Mouse (Mus musculus) CD8-positive naive resting alpha-beta T cell, adult 2 months (primary cell): Measurements from ENCODE around the gene Sv2a.
"Not testable (repeated sequence)": the region's sequence is repeated elsewhere in the genome, so short reads cannot be mapped to it uniquely, and the experiment has no call there.

ENCODE experiments used
- DNase-seq, 2 experiments: peaks; one replicate each; pipeline ENCODE4 v3.0.0; 2022; ENCODE audit warnings: low read depth in 2 of 2, low spot score in 2 of 2

Sv2a gene

GRCm38 (mm10) chr3:96173185-96173584, 7.8 kb upstream of the Sv2a start:
- DNase-seq: no peak

- DNase-seq: not testable (repeated sequence)
Observed at GRCm38 (mm10) chr3:96174042-96174441, 6.9 kb upstream of the Sv2a start.

GRCm38 (mm10) chr3:96175251-96175650, 5.7 kb upstream of the Sv2a start:
- no peak for DNase-seq

GRCm38 (mm10) chr3:96178427-96178826, 2.5 kb upstream of the Sv2a start:
- DNase-seq: no peak

GRCm38 (mm10) chr3:96178902-96179301, 2.0 kb upstream of the Sv2a start:
- no peak for DNase-seq

GRCm38 (mm10) chr3:96179531-96179930, 1.4 kb upstream of the Sv2a start:
- DNase-seq: no peak

GRCm38 (mm10) chr3:96181510-96182381, 795 bp downstream of the Sv2a start:
- DNase-seq: no peak

- DNase-seq: no peak
Observed at GRCm38 (mm10) chr3:96182382-96182776, 1.4 kb downstream of the Sv2a start.

GRCm38 (mm10) chr3:96192977-96193376, 12.0 kb downstream of the Sv2a start:
- DNase-seq: no peak

GRCm38 (mm10) chr3:96194966-96195365, 14.0 kb downstream of the Sv2a start:
- peak in 1 of 2 experiments; percentile 24 for DNase-seq

- DNase-seq: no peak
Observed at GRCm38 (mm10) chr3:96195616-96196313, 14.8 kb downstream of the Sv2a start.

- DNase-seq: no peak
Observed at GRCm38 (mm10) chr3:96196437-96197128, 15.6 kb downstream of the Sv2a start.

GRCm38 (mm10) chr3:96197129-96197749, 16.3 kb downstream of the Sv2a start:
- DNase-seq: peak; percentile 82 to 84

GRCm38 (mm10) chr3:96198181-96198580, 17.2 kb downstream of the Sv2a start:
- DNase-seq: peak; percentile 60 to 72

GRCm38 (mm10) chr3:96198601-96199251, 17.8 kb downstream of the Sv2a start:
- not testable (repeated sequence) for DNase-seq

- no peak for DNase-seq
Observed at GRCm38 (mm10) chr3:96199731-96200130, 18.8 kb downstream of the Sv2a start.

- DNase-seq: no peak
Observed at GRCm38 (mm10) chr3:96207819-96208218, 26.9 kb downstream of the Sv2a start.

- DNase-seq: no peak
Observed at GRCm38 (mm10) chr3:96209242-96209641, 28.3 kb downstream of the Sv2a start.

- peak; percentile 36 to 54 for DNase-seq
Observed at GRCm38 (mm10) chr3:96219191-96219641, 38.3 kb downstream of the Sv2a start.

GRCm38 (mm10) chr3:96219661-96220130, 38.7 kb downstream of the Sv2a start, which contains the start of the genes Bola1 and Hist2h2ab:
Gene Bola1, minus strand, starts transcription at chr3:96219709.
Gene Hist2h2ab, plus strand, starts transcription at chr3:96219865.
- DNase-seq: peak; percentile 62 to 67
